Mouse (Mus musculus) hindbrain, embryonic 16.5 days (tissue): Measurements from ENCODE around the gene Ccdc189. TPM values are rescaled to one million over a fixed set of nuclear protein-coding genes. Genes with fewer than 3 reads are reported as not detected.

ENCODE experiments used
- ATAC-seq: fragments of 200-750 bp; cut with Nextera tagmentation; 2 replicates; pipeline ENCODE4 v1.8.0; 2017; ENCODE audit warnings: moderate TSS enrichment, moderate library complexity
- H3K27ac ChIP-seq: fragments of 300-500 bp; sonication (generic); 2 replicates; pipeline ENCODE4 v1.5.1; 2014; ENCODE audit warnings: low read depth, mild to moderate bottlenecking, control low read depth, low read length, moderate library complexity
- H3K27me3 ChIP-seq: fragments of 300-500 bp; sonication (generic); replicated peaks from 2 replicates; pipeline ENCODE4 v1.6.1; 2014; ENCODE audit warnings: low read length; ENCODE audit not compliant: control insufficient read depth, insufficient read depth
- H3K36me3 ChIP-seq: fragments of 300-500 bp; sonication (generic); 2 replicates; pipeline ENCODE4 v1.6.1; 2014; ENCODE audit warnings: mild to moderate bottlenecking, low read length, moderate library complexity, mixed read lengths; ENCODE audit not compliant: control insufficient read depth, insufficient read depth
- H3K4me1 ChIP-seq: fragments of 300-500 bp; sonication (generic); 2 replicates; pipeline ENCODE4 v1.6.1; 2014; ENCODE audit warnings: low read depth, low read length; ENCODE audit not compliant: control insufficient read depth, insufficient read depth
- H3K4me2 ChIP-seq: fragments of 300-500 bp; sonication (generic); 2 replicates; pipeline ENCODE4 v1.6.1; 2014; ENCODE audit warnings: mild to moderate bottlenecking, low read length, control low read depth, moderate library complexity
- H3K4me3 ChIP-seq: fragments of 300-500 bp; sonication (generic); 2 replicates; pipeline ENCODE4 v1.5.1; 2014; ENCODE audit warnings: mild to moderate bottlenecking, low read length, control low read depth, moderate library complexity
- H3K9ac ChIP-seq: fragments of 300-500 bp; sonication (generic); 2 replicates; pipeline ENCODE4 v1.6.1; 2014; ENCODE audit warnings: low read depth, mild to moderate bottlenecking, control low read depth, low read length, moderate library complexity
- H3K9me3 ChIP-seq: fragments of 300-500 bp; sonication (generic); 2 replicates; pipeline ENCODE4 v1.6.1; 2014; ENCODE audit warnings: mild to moderate bottlenecking, low read length, moderate library complexity; ENCODE audit not compliant: control insufficient read depth
- WGBS: fragments of 180-500 bp; shearing (Covaris S2); extraction: QIAGEN DNeasy Blood & Tissue Kit; methylation state at CpG from one replicate; pipeline ENCODE4 v1.1.7; 2014; 5-methylcytosine and 5-hydroxymethylcytosine counted together
- polyA plus RNA-seq: library from polyadenylated mRNA; unstranded; fragments of >200 nt; fragmentation: Nextera tagmentation; extraction: Ambion mirVana; gene quantifications from 2 replicates; pipeline ENCODE4 v1.2.1, GENCODE M21; 2015

Ccdc189 gene
- polyA plus RNA-seq, 1 experiment from 2014 or later = 13.3 TPM

DNA sequence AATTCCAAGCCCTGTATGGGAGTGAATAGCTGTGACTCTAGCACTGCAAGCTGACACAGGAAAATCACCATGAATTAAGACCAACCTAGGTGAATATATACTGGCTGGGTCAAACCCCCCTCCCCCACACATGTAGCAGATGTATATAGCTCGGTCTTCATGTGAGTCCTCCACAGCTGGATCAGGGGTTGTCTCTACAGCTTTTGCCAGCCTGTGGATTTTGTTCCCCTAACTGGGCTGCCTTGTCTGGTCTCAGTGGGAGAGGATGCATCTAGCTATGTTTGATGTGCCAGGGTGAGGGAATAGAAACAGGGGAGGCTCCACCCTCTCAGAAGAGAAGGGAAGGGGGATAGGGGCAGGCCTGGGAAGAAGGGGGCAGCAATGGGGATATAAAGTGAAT, 27.9 kb upstream of the Ccdc189 start:
- peak overlapping the region; percentile 91 for H3K4me2 ChIP-seq
- 0 out of 2 replicates have a peak, but pooled peaks have one; percentile 37 for ATAC-seq
- H3K9ac ChIP-seq = peak overlapping the region; percentile 48
- peaks cover 14% of the 10 kb centered on the region for H3K4me1 ChIP-seq
- H3K36me3 ChIP-seq = peaks cover 11% of the 10 kb centered on the region
- WGBS = 53% methylated on average over 1 of the region's 1 CpGs
- no peaks in the 10 kb centered on the region for H3K9me3 ChIP-seq
- peak overlapping the region; percentile 100 for H3K4me3 ChIP-seq
- 0 out of 2 replicates have a peak overlapping the region, but pooled peaks have one; percentile 9 for H3K27ac ChIP-seq
- H3K27me3 ChIP-seq = no peaks in the 10 kb centered on the region

DNA sequence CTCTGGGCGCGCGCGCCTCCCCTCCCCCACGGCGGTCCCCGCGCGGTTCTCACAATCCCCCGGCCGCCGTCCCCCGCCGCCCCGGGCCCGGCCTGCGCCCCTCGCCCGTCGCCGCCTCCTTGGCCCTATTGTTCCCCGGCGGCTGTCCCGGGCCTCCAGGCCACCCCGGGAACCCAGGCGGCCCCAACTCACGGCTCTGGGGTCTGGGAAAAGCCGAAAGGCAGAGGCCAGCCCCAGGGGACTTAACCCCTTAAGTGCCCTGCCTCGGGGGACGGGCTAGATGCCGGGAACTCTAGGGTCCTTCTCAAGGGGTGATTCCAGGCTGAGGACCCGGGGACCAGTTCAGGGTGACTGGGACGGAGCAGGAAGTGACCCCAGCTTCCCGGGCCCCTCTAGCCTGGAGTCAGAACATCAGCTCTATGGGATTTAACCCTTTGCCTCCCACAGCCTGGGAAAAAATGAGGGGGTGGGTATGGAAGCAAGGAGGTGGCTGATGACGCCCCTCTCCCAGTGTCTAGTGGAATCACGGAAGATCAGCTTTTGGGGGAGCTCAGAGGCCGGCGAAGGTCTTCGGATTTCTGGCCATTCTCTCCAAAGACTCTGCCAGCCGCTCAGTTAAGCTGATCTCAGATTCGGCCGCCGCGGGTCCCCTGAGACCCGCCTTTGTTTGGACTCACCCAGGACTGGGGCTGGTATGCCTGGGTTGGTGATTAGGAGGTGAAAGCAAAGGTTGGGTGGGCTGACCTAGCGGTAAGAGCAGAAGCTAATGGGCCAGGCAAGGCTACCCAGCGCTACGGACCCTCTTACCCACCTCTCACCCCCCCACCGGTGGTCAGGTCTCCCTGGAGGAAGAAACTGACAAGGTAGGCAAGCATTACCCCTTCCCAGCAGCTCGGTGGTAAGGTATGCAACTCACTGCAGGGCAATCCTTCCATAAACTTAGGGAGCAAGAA, 26.8 kb upstream of the Ccdc189 start, which contains the start of gene Zfp629:
TSS of gene Zfp629 (minus strand) at position 907 of the 953 bp plus-strand sequence.
- under 1% methylated on average over 36 of the region's 50 CpGs for WGBS
- Histone ChIP-seq H3K4me3 (peak within 1 kb of the TSS; percentile 100), H3K4me1 (peaks cover 14% of the 10 kb centered on the region), H3K9me3 (no peaks in the 10 kb centered on the region), H3K36me3 (peaks cover 23% of the 10 kb centered on the region), H3K27me3 (no peaks in the 10 kb centered on the region), H3K27ac (peak within 1 kb of the TSS; percentile 87), H3K4me2 (peak within 1 kb of the TSS; percentile 91), H3K9ac (peak within 1 kb of the TSS; percentile 94)
- ATAC-seq = peak; percentile 93

DNA sequence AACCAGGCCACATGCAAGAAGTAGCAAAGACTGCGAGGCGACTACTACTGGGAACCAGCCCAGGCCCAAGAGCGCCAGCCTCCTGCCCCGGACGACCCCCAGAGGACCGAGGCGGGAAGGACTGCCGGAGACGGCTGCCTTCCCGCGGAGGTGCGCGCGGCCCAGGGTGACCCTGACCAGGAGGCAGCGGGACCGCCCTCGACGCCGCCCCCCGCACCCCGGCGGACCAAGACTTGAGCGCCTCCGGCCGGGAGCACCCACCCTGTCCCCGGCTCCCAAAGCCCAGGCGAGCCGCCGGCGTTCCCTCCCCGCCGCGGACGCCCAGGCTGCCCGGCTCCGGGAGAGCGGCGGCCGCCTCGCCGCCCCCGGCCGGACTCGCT, 26.1 kb upstream of the Ccdc189 start:
- Histone ChIP-seq H3K27me3 (no peaks in the 10 kb centered on the region), H3K36me3 (peaks cover 28% of the 10 kb centered on the region), H3K4me2 (peak overlapping the region; percentile 91), H3K9me3 (no peaks in the 10 kb centered on the region), H3K4me1 (peaks cover 14% of the 10 kb centered on the region), H3K27ac (peak overlapping the region; percentile 87), H3K4me3 (peak overlapping the region; percentile 100), H3K9ac (peak overlapping the region; percentile 94)
- peak; percentile 49 for ATAC-seq
- WGBS = under 1% methylated on average over 23 of the region's 44 CpGs

DNA sequence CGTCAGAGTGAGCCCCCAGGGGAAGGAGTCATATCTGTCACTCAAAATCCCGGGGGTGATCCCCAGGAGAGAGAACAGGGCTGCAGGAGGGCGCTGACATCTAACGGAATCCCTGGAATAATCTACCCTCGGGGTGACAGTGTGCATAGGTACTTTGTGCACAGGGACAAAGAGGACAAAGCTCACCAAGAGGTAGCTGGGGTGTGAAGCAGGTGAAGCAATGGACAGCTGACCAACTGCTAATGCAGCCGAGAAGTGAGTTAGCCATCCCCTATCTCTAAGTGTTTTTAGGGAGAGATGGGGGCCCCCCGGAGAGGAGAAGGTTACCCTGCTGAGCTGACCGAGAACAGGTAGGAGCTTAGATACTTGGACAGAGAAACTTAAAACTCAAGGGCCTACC, 25.7 kb upstream of the Ccdc189 start:
- Histone ChIP-seq H3K4me2 (peak overlapping the region; percentile 91), H3K4me1 (peaks cover 14% of the 10 kb centered on the region), H3K27me3 (no peaks in the 10 kb centered on the region), H3K27ac (peak overlapping the region; percentile 87; the same call in 1 of the 2 replicates), H3K4me3 (peak overlapping the region; percentile 100), H3K9me3 (no peaks in the 10 kb centered on the region), H3K9ac (peak overlapping the region; percentile 94), H3K36me3 (peaks cover 30% of the 10 kb centered on the region)
- WGBS = 15% methylated on average over 8 of the region's 8 CpGs
- no peak for ATAC-seq

- no peak overlapping the region; the same call in 1 of the 2 replicates for H3K4me3 ChIP-seq
Observed at GRCm38 (mm10) chr7:127613501-127613900, 25.1 kb upstream of the Ccdc189 start.

DNA sequence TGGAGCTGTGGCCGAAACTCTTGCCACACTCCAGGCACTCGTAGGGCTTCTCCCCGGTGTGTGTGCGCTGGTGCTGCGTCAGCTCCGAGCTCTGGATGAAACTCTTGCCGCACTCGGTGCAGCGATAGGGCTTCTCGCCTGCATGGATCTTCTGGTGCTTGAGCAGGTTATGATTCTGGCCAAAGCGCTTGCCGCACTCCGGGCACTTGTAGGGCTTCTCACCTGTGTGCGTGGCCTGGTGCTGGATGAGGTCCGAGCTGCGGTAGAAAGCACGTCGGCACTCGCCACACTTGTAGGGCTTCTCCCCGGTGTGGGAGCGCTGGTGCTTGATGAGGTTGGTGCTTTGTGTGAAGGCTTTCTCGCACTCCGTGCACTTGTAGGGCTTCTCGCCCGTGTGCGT, 23.2 kb upstream of the Ccdc189 start:
- Histone ChIP-seq H3K9me3 (no peaks in the 10 kb centered on the region), H3K36me3 (peaks cover 37% of the 10 kb centered on the region), H3K9ac (no peak overlapping the region), H3K4me3 (no peak overlapping the region), H3K4me1 (peaks cover 13% of the 10 kb centered on the region), H3K27ac (no peak overlapping the region), H3K27me3 (no peaks in the 10 kb centered on the region), H3K4me2 (no peak overlapping the region)
- 95% methylated on average over 26 of the region's 26 CpGs for WGBS
- ATAC-seq = no peak

More at GRCm38 (mm10) chr7:127613501-127613900, 25.1 kb upstream of the Ccdc189 start:
- Histone ChIP-seq H3K9ac (no peak overlapping the region), H3K27me3 (no peaks in the 10 kb centered on the region), H3K4me2 (peak overlapping the region; percentile 91), H3K36me3 (peaks cover 30% of the 10 kb centered on the region), H3K27ac (no peak overlapping the region), H3K9me3 (no peaks in the 10 kb centered on the region), H3K4me1 (peaks cover 14% of the 10 kb centered on the region)
- 88% methylated on average over 8 of the region's 8 CpGs for WGBS
- no peak for ATAC-seq

DNA sequence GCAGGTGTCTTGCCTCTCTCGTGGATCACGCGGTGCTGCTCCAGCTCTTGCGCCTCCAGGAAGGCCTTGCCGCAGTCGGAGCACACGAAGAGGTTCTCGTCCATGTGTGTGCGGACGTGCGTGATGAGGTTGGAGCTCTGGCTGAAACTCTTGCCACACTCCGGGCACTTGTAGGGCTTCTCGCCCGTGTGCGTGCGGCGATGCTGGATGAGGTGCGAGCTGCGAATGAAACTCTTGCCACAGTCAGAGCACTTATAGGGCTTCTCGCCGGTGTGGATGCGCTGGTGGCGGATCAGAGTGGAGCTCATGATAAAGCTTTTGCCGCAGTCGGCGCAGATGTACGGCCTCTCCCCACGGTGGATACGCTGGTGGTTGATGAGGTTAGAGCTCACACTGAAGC, 22.6 kb upstream of the Ccdc189 start:
- H3K36me3 ChIP-seq = peaks cover 37% of the 10 kb centered on the region
- 97% methylated on average over 29 of the region's 29 CpGs for WGBS

GRCm38 (mm10) chr7:127607150-127607549, 18.8 kb upstream of the Ccdc189 start:
- no peak overlapping the region for H3K27ac ChIP-seq
- WGBS = 81% methylated on average over 6 of the region's 6 CpGs
- H3K4me1 ChIP-seq = no peaks in the 10 kb centered on the region
- no peak overlapping the region for H3K4me3 ChIP-seq
- no peak overlapping the region for H3K9ac ChIP-seq
- no peak for ATAC-seq
- H3K36me3 ChIP-seq = peaks cover 50% of the 10 kb centered on the region
- H3K27me3 ChIP-seq = no peaks in the 10 kb centered on the region
- H3K4me2 ChIP-seq = no peak overlapping the region
- no peaks in the 10 kb centered on the region for H3K9me3 ChIP-seq

More for the DNA sequence above, 22.6 kb upstream of the Ccdc189 start:
- Histone ChIP-seq H3K4me2 (no peak overlapping the region), H3K4me3 (no peak overlapping the region), H3K9ac (no peak overlapping the region), H3K9me3 (no peaks in the 10 kb centered on the region), H3K4me1 (peaks cover 9% of the 10 kb centered on the region), H3K27ac (no peak overlapping the region), H3K27me3 (no peaks in the 10 kb centered on the region)
- ATAC-seq = no peak

DNA sequence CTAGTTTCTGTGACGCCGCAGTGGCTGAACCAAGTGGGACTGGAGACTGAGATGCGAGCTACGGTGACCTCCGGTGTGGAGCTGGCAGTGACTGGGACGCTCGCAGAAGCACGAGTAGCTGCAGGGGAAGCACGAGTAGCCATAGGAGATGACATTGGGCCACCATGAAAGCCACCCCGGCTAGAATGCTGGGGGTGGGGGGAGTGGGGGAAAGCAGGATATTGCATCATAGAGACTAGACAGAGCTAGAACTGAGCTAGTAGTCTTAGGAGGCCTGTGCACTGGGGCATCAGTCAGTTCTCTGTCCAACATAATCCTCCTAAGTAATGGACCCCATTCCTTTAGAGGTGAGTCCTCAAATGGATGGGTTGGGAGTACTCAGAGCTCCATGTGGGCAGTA, 15.9 kb upstream of the Ccdc189 start:
- no peaks in the 10 kb centered on the region for H3K27me3 ChIP-seq
- ATAC-seq = no peak
- H3K27ac ChIP-seq = no peak overlapping the region
- H3K4me2 ChIP-seq = no peak overlapping the region
- peaks cover 39% of the 10 kb centered on the region for H3K36me3 ChIP-seq
- H3K9me3 ChIP-seq = no peaks in the 10 kb centered on the region
- no peak overlapping the region for H3K9ac ChIP-seq
- H3K4me3 ChIP-seq = no peak overlapping the region
- WGBS = 92% methylated on average over 10 of the region's 10 CpGs
- no peaks in the 10 kb centered on the region for H3K4me1 ChIP-seq
